Mouse (Mus musculus) embryonic facial prominence, embryonic 10.5 days (tissue): ENCODE data around the gene Lmf1. TPM values are rescaled to one million over a fixed set of nuclear protein-coding genes. Genes with fewer than 3 reads are reported as not detected.

ENCODE experiments used
- DNase-seq: peaks from one replicate; pipeline ENCODE4 v3.0.0-alpha.2; 2017; ENCODE audit warnings: low spot score
- H3K27ac ChIP-seq: fragments of 300-500 bp; sonication (generic); replicated peaks from 2 replicates; pipeline ENCODE4 v1.5.1; 2016; ENCODE audit warnings: mild to moderate bottlenecking
- H3K27me3 ChIP-seq: fragments of 300-500 bp; sonication (generic); replicated peaks from 2 replicates; pipeline ENCODE4 v1.6.1; 2016; ENCODE audit warnings: low read depth, mild to moderate bottlenecking; ENCODE audit not compliant: poor library complexity, severe bottlenecking
- H3K36me3 ChIP-seq: fragments of 300-500 bp; sonication (generic); replicated peaks from 2 replicates; pipeline ENCODE4 v1.6.1; 2016; ENCODE audit warnings: mild to moderate bottlenecking, moderate library complexity
- H3K4me1 ChIP-seq: fragments of 300-500 bp; sonication (generic); 2 replicates; pipeline ENCODE4 v1.6.1; 2016
- H3K4me3 ChIP-seq: fragments of 300-500 bp; sonication (generic); 2 replicates; pipeline ENCODE4 v1.5.1; 2016; ENCODE audit warnings: mild to moderate bottlenecking, moderate library complexity
- H3K9me3 ChIP-seq: fragments of 300-500 bp; sonication (generic); 2 replicates; pipeline ENCODE4 v1.6.1; 2016; ENCODE audit warnings: mild to moderate bottlenecking
- WGBS: fragments of 180-500 bp; shearing (Covaris S2); methylation state at CpG from one replicate; pipeline ENCODE4 v1.1.7; 2016; 5-methylcytosine and 5-hydroxymethylcytosine counted together
- polyA plus RNA-seq: library from polyadenylated mRNA; unstranded; fragments of >200 nt; fragmentation: Nextera tagmentation; extraction: Ambion mirVana; gene quantifications from 2 replicates; pipeline ENCODE4 v1.2.1, GENCODE M21; 2016

Lmf1 gene
- polyA plus RNA-seq = 26.3 and 26.6 TPM in 2 replicates

DNA sequence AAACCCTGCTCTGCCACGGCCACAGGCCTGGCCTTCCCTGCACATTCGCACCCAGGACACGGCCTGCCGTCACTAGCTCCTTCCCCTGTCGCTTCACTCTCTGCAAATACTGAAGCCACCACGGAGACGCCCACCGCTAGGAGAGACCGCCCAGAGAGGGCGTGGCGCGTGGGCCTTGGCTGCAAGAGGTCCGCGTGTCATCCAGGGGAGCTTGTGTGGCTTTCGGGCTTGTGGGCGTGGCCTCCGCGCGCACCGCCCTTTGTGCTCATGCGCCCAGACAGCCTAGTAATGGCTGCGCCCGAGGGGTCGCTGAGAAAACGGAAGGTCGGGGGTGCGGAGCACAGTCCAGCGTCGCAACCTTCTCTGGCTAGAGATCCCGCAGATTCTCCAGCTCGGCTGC lies at the start of gene Lmf1:
Gene Lmf1 (plus strand): TSS at position 166 of the 400 bp plus-strand sequence.
- H3K9me3 ChIP-seq = no peaks in the 10 kb centered on the region
- peak within 1 kb of the TSS; percentile 76 for H3K4me3 ChIP-seq
- WGBS = under 1% methylated on average over 31 of the region's 31 CpGs
- H3K4me1 ChIP-seq = peaks cover 53% of the 10 kb centered on the region
- peak within 1 kb of the TSS; percentile 91 for H3K27ac ChIP-seq
- peaks cover 9% of the 10 kb centered on the region; the same call in 1 of the 2 replicates for H3K36me3 ChIP-seq
- peaks cover 27% of the 10 kb centered on the region for H3K27me3 ChIP-seq
- peak; percentile 98 for DNase-seq

DNA sequence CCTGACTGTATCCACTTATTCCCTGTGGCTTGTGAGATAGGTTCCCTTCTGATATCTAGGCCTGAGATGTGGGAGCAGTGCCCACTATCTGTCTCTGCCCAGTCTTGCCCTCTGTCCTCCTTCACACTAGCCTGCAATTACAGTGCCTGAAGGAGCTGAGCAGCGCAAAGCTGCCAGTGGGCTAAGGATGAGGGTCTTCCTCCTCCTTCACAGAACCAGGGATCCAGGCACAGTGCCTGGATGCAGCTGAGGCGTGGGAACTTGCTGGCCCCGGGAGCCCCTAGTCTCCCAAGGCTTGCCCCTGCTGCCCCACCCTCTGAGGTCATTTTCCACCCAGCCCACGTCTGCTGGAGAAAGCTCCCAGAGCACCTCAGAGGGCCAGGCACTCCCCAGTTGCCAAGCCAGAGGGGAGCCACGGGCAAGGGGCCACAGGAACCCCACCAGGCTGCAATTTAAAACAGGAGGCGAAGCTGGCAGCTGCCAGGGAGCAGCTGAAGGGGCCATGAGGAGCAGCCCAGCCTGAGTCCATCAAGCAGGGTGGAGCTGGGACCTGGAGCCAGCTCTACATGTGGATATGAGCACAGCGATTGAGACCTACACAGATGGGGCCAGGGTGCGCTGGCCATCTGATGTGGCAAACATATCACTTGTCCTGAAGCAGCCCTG lies 48.4 kb upstream of the Lmf1 start:
- Histone ChIP-seq H3K27me3 (no peaks in the 10 kb centered on the region), H3K27ac (no peak overlapping the region; the same call in 1 of the 2 replicates), H3K4me3 (no peak overlapping the region), H3K36me3 (no peaks in the 10 kb centered on the region), H3K9me3 (no peaks in the 10 kb centered on the region), H3K4me1 (0 out of 2 replicates have a peak, but pooled peaks cover 9% of the 10 kb centered on the region)
- 77% methylated on average over 8 of the region's 8 CpGs for WGBS
- no peak for DNase-seq

DNA sequence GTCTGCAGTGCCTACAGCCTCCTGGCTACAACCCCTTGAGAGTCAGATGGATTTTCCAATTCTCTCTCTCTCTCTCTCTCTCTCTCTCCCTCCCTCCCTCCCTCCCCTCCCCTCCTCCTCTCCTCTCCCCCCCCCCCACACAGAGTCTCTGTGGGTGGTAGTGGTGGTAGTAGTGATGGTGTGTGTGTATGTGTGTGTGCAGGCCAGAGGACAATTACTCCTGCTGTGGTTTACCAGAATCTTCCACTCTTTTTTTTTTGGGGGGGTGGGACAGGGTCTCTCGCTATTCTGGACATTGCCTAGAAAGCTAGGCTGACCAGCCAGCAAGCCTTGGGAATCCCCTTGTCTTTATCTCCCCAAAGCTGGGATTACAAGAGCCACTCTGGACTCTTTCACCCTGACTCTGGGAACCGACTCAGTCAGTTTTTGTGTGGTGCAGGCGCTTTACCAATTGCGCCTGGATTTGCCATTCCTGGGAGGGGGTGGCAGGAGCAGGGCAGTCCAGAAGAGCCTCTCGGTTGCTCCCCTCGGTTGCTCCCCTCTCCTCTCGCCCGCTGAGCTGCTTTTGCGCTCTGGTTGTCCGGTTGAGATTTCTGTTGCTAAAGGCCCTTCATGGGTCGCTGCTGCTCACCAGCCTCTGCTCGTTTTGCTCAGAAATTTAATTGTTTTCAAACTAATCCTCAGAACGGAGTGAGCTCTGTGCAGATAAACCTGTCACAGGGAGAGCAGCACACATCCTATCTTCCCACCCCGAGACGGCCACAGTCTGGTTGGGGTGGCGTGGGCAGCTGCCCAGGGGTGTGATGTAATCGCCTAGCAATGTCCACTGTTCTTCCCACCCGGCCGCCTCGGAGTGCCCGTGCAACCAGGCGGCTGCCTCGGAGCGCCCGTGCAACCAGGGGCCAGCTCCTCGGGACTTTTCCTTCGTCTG lies 39.7 kb upstream of the Lmf1 start:
- 49% methylated on average over 27 of the region's 27 CpGs for WGBS
- Histone ChIP-seq H3K4me3 (peak overlapping the region; percentile 11; the same call in 1 of the 2 replicates), H3K36me3 (no peaks in the 10 kb centered on the region), H3K27me3 (peaks cover 6% of the 10 kb centered on the region), H3K9me3 (no peaks in the 10 kb centered on the region), H3K4me1 (peaks cover 23% of the 10 kb centered on the region), H3K27ac (peak overlapping the region; percentile 63)
- DNase-seq = peak; percentile 27

DNA sequence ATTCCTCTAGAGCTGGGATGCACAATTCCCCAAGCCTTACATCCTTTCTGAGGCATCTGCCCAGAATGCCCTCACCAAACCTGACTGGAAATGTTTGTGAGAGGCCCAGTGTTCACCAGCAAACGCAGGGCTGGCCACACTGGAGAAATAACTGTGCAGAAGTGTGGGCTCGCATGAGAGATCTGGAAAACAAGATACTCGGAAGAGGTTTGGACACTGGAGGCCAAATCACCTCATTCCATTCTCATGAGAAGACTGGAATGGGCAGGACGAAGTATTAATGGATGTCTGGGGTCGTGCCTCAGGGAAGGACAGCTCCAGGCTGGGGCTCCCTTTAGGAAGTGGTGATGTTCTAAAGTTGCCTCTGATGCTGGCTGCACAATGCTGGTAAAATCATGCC lies 38.2 kb upstream of the Lmf1 start:
- no peak for DNase-seq
- Histone ChIP-seq H3K27me3 (peaks cover 6% of the 10 kb centered on the region), H3K27ac (no peak overlapping the region), H3K36me3 (no peaks in the 10 kb centered on the region), H3K9me3 (no peaks in the 10 kb centered on the region), H3K4me1 (peaks cover 16% of the 10 kb centered on the region), H3K4me3 (no peak overlapping the region)
- WGBS = 89% methylated on average over 5 of the region's 5 CpGs

DNA sequence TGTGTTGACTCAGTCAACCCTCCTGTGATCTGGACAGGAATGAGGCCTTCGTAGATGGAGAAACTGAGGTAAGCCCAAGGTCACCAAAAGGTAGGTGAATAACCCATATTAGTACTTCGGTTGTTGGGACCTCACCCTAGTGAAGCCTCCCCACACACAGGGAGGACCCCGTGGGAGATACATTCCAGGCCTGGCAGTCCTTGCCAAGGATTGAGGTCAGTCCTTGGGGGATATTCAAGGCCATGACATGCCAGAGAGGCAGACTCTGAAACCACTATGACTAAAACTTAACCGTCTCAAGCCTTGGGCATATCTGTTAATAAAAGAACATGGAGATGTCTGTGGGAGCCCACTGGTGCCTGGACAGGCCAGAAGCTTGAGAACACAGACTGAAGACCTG lies 37.1 kb upstream of the Lmf1 start:
- Histone ChIP-seq H3K4me3 (no peak overlapping the region), H3K9me3 (no peaks in the 10 kb centered on the region), H3K27me3 (peaks cover 6% of the 10 kb centered on the region), H3K4me1 (peaks cover 16% of the 10 kb centered on the region), H3K36me3 (no peaks in the 10 kb centered on the region), H3K27ac (no peak overlapping the region)
- 92% methylated on average over 4 of the region's 4 CpGs for WGBS
- DNase-seq = no peak

DNA sequence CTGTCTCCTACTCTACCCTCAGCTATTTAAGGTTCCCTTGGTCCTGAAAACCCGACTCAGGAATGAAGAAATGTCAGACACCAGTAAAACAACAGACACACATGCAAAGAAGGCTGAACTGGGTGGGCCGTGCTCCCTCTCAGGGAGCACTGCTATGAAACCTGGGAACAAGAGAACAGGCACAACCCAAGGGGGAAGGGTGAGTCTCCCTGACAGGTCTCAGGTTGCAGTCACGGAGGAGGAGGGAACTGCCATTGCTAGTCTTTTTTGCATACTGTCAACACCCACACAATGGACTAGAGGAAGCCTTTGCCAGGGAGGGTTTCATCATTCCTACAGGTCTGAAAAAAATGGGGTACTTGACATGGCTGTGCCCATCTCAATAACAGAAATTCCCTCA lies 31.9 kb upstream of the Lmf1 start:
- 40% methylated on average over 3 of the region's 3 CpGs for WGBS
- Histone ChIP-seq H3K9me3 (no peaks in the 10 kb centered on the region), H3K36me3 (no peaks in the 10 kb centered on the region), H3K27ac (no peak overlapping the region; the same call in 1 of the 2 replicates), H3K4me3 (no peak overlapping the region), H3K4me1 (peaks cover 7% of the 10 kb centered on the region; the same call in 1 of the 2 replicates), H3K27me3 (no peaks in the 10 kb centered on the region)
- DNase-seq = no peak

DNA sequence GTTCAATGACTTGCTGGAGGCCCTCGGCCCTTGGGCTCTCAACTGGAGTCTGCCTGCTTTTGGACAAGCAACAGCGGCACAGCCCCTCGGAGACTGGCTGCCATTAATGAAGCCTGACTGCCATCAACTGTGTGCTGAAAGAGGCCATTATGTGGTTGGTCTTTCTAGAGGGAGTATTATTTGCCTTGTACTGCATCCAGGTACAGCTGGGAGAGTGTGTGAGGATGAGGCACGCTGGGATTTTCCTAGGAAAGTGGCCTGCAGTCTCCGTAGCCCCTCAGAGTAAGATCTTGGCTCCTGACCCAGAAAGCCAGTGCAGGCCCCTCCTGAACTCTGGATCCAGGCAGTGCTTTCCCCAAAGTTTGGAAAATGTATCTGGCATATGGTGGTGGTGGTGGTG lies 28.9 kb upstream of the Lmf1 start:
- Histone ChIP-seq H3K27me3 (no peaks in the 10 kb centered on the region; the same call in 1 of the 2 replicates), H3K36me3 (no peaks in the 10 kb centered on the region), H3K4me1 (peaks cover 11% of the 10 kb centered on the region), H3K9me3 (no peaks in the 10 kb centered on the region), H3K27ac (no peak overlapping the region), H3K4me3 (no peak overlapping the region)
- no peak for DNase-seq
- WGBS = 82% methylated on average over 5 of the region's 5 CpGs

DNA sequence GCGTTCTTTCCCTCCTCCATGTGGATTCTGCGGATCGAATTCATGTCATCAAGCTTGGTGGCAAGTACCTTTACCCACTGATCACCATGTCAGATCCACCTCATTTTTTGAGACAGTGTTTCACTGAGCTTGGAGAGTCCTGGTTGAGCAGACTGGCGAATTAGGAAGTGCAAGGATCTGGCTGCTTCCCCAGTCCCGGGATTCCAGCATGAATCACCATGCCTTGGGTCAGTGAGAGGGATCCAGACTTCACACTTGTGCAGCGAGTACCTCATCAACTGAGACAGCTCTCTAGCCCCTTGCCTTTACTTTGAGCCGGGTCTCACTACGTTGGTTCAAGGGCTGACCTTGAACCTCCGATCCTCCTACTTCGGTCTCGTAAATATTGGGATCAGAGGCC lies 27.6 kb upstream of the Lmf1 start:
- H3K9me3 ChIP-seq = no peaks in the 10 kb centered on the region
- DNase-seq = no peak
- H3K27me3 ChIP-seq = no peaks in the 10 kb centered on the region; the same call in 1 of the 2 replicates
- WGBS = 88% methylated on average over 11 of the region's 11 CpGs
- no peak overlapping the region for H3K4me3 ChIP-seq
- H3K27ac ChIP-seq = no peak overlapping the region
- peaks cover 24% of the 10 kb centered on the region for H3K4me1 ChIP-seq
- no peaks in the 10 kb centered on the region for H3K36me3 ChIP-seq

DNA sequence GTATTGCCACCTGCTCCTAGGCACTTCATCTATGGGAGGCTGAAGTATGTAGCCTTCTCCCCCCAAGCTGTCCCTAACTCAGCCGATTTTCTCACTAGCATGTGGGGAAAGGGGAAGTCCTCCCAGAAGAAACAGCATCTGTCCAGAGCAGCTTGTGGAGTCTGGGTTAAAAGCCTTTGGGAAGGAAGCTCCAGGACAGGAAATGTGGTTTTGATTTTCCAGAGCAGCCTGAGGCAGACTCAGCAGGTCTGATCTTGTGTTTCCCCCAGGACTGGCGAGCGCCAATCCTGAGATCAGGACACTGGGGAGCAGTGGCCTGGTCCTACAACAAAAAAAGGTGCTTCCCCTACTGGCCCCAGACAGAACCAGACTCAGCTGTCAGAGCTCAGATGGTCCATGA lies 23.7 kb upstream of the Lmf1 start:
- Histone ChIP-seq H3K36me3 (no peaks in the 10 kb centered on the region), H3K9me3 (no peaks in the 10 kb centered on the region), H3K4me1 (peaks cover 35% of the 10 kb centered on the region), H3K27ac (peak overlapping the region; percentile 81), H3K4me3 (peak overlapping the region; percentile 1; the same call in 1 of the 2 replicates), H3K27me3 (peaks cover 5% of the 10 kb centered on the region)
- WGBS = 19% methylated on average over 3 of the region's 3 CpGs
- peak; percentile 70 for DNase-seq

DNA sequence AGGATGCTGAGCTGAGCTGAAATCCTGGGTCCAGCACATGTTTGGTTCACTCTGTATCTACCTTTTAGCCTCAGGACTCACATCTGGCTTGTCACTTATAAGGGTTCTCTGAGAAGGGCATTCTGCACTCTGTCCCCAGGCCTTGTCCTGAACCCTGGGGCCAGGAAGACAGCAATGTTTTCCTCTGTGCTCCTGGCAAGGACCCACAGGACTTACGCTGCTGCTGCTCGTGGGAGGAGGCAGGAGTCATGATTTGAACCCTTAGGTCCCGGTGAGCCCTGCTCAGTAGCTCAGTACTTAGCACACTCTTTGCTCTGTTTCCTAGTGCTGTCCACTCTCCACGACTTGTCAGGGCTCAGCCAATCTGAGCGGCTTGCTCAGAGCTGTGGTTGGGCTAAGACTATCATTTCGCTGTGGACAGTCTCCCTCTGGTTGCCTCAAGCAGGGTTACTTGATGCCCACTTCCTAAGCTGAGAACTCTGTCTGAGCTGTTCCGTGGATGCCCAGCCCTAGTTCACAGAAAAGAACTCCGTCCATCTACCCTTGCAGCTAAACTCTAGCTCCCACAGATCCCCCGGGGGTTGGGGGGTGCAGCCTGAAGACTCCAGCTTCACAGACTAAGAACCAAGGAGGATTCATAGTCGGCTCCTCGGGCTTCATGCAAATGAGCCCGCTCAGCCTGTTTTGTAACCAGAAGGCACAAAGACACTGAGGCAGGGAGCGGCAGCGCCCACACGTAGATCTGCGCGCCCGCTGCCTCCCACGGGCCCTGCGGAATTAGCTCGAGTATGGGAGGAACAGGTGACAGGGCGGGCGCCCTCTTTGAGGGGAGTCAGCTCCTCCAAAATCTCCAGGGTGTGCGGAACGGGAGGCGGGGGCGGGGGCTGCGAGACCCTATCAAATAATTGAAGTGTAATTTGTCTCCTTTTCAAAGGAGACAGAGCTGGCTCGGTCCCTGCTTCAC lies 22.9 kb upstream of the Lmf1 start:
- 5% methylated on average over 29 of the region's 29 CpGs for WGBS
- H3K4me3 ChIP-seq = peak overlapping the region; percentile 56
- H3K36me3 ChIP-seq = no peaks in the 10 kb centered on the region

DNA sequence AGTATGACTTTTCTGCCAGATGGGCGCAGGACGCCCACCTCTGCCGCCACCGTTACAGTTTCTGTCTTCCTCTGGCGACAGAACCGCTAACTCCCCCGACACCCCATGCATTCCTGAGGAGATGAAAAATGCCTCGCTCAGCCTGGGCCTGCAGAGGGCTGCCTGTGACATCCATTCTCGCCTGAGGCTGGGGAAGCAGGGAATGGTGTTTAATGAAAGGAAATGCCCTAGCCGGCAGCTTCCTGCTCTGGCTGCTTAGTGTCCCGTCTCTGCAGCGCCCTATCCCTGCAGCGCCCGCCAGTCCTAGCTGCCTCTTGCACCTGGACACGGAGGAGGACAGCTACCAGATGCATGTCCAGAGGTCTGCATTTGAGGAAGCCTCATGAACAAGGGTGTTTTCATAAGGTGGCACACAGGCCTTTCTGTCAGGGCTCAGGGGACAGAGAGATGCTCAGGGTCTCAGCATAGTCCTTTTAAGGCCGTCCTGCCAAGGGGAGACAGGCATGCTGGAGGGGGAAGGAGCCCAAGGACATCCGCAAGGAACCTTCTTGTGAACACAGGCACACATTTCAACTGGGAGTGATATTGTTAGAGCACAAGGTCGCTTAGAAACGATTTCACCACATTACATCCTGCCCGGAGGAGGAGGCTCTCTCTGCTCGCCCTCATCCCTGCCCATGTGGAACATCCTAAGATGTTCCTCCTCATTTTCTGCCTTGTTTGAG lies 22.1 kb upstream of the Lmf1 start:
- peaks cover 50% of the 10 kb centered on the region for H3K4me1 ChIP-seq
- peak overlapping the region; percentile 81 for H3K27ac ChIP-seq
- H3K36me3 ChIP-seq = no peaks in the 10 kb centered on the region
- 10% methylated on average over 21 of the region's 21 CpGs for WGBS
- DNase-seq = peak; percentile 70
- peaks cover 5% of the 10 kb centered on the region for H3K27me3 ChIP-seq
- H3K9me3 ChIP-seq = no peaks in the 10 kb centered on the region
- peak overlapping the region; percentile 56 for H3K4me3 ChIP-seq

More for the DNA sequence above, 22.9 kb upstream of the Lmf1 start:
- Histone ChIP-seq H3K27me3 (peaks cover 5% of the 10 kb centered on the region), H3K27ac (peak overlapping the region; percentile 81), H3K4me1 (peaks cover 43% of the 10 kb centered on the region), H3K9me3 (no peaks in the 10 kb centered on the region)
- peak; percentile 48 for DNase-seq
